Mouse (Mus musculus) heart, postnatal 4 days (tissue): ENCODE results near the gene Tdrd12. TPM values are rescaled to one million over a fixed set of nuclear protein-coding genes. Genes with fewer than 3 reads are reported as not detected.
"Not testable (repeated sequence)": the region's sequence is repeated elsewhere in the genome, so short reads cannot be mapped to it uniquely, and the experiment has no call there.

Source experiments
- DNase-seq: peaks from one replicate; pipeline ENCODE4 v3.0.0; 2021
- total RNA-seq, 2 experiments: library from RNA; stranded (reverse); gene quantifications; 2 replicates each; pipeline ENCODE4 v1.2.3; 2021

The Tdrd12 gene
- total RNA-seq, 2 experiments from 2014 or later = 1.0 to 1.3 TPM

DNA sequence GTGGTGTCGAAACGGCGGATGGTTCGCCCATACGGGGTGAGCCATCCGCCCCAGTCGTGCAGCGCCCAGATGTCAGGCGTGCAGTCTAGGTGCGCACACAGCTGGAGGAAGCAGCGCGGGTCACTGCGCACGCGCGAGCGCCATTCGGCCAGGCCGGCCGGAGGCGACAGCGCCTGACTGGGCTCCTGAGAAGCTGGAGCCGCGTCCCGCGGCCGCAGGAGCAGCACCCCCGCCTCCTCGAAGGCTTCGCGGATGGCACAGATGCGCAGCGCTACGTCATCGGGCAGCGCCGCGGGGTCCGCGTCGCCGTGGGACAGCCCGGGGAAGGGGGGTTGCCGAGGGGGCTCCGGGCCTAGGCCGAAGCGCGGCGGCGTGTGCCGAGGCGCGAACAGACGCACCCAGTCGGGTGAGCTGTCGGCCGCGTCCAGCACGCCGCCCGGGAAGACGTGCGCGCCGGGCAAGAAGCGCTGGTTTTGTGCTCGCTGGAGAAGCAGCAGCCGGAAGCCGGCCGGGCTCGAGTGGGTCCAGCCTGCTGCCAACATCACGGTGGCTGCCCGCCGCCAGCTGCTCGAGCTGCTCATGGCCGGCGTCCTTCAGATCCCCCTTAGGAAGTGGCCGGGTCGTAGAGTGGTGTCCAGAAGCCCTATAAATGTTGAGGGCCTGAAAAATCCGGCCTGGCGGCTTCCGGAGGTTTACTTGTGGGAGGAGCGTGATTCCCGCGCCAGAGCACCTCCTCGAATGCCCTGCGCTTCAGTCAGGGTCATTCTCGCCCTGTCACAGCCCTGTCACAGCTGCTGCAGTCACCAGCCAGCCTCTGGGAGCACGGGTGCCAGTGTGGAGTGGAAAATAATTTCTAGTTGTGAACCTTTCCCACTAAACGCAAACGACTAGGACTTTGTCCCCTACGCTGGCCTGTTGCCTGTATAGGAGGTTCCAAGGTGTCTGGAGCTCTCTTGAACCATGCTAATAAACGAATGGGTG is 18.0 kb upstream of the Tdrd12 start:
- peak; percentile 91 for DNase-seq

DNA sequence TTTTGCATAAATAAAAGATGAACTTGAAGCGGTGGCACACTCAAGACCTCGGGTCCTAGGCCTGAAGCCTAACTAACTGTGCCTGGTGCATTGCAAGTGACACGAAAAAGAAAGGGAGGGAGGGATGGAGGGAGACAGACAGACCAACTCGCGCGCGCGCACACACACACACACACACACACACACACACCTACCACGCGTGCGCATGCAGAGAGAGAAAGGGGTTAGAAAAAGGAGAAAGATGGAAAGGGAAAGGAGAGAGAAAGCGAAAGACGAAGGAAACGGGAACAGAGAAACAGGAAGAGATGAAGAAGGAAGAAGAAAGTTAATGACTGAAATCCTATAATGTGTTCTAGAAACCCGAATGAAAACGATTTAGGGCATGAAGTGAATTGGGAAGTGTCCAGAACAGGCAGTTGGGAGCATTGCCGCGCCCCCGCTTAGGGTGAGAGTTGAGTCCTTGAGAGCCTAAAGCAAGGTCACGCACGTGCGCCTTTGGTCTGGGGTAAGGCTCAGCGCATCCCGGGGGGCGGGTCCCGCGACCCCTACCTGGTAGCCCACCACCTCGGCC is 17.1 kb upstream of the Tdrd12 start:
- peak; percentile 31 for DNase-seq

DNA sequence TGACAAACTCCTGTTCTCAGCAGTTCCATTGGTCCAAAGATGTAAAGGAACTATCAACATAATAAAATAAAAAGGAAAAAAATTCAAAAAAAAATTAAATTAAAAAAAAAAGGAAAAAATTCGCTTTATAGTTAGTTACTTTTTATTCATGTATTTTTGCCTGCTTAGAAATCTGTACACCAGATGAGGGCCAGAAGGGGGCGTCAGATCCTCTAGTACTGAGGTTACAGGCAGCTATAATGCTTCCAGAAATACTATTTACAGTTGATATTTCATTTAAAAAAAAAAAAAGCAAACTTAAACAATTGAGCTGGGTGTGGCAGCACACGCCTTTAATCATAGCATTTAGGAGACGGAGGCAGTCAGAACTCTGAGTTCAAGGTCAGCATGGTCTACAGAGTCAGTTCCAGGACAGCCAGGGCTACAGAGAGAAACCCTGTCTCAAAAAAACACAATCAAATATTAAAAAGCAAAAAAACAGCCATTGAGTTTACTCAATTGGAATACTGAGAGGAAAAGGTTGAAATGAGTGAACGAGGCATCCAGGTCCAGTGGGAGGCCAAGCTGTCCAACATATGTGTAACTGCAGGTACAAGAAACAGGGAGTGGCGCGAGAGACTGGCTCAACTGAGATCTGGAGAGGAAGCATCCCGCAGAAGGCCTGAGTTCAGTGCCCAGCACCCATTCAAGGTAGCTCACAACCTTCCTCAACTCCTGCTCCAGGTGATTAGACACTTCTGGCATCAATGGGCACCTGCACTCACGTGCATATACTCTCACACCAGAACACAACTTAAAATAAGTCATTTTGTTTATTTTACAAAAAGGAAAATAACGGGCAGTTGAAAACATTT is 16.4 kb upstream of the Tdrd12 start:
- DNase-seq = peak; percentile 32

DNA sequence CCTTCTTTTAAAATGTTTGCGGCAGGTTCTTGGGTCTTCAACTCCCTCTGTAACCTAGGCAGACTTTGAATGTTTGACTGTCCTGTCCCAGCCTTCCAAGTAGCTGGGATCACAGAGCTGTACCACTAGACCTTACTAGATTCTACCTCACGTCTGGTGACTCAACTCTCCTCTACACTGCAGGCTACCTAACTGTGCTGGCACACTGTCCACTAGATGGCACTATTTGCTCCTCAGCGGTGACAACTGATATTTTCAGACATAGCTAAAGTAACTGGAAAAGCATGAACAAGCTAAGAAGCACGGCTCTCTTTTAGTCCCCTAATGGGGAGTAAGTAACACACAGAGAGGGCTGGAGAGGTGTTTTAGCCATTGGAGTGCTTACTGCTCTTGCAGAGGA is 8.3 kb upstream of the Tdrd12 start:
- DNase-seq = peak; percentile 68

DNA sequence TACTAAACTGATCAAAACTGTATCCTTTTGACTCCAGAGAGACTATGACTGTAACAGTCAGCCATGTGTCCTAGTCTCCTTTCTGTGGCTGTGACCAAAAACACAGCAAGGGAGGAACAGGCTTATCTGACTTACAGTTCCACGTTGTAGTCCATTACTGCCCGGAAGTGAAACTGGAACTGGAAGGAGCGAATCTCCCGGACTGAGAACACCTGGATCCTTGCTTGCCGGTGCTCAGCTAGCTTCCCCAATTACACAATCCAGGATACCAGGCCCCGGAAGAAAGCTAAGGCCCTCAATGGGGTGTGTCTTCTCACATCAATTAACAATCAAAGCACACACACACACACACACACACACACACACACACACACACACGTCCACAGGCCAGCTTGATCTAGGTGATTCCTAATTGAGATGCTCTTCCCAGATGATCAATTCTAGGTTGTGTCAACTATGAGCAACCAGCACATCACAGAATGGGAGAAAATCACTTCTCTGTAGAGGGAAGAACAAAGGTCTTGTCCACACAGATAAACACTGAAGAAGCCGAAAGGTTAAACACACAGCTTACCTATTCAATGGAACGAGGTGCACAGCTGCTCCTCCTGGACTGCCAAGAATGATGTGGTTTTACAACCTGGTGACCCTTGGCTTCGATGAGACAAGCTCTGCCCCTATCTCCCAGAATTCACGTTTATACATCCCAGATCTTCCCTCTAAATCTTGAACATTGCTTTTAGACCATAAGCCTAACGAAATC is 1.6 kb downstream of the Tdrd12 start:
- DNase-seq = no peak

DNA sequence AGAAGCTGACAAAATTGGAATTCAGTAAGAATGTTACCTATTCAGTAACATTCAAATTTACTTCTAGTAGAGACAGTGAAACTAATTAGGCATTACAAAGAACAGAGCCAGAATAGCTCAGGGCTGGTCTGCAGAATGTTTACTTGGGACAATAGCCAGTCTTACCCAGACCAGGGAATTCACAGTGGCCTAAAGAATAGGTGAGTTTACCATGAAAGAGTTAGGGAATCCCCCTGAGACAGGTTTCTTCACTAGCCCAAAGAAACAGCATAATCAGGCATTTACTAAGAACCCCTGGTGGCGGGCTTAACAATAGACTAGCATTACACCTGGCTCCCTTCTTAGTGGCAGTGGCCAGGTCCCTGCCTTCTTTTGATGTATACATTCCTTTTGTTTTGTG is 7.0 kb downstream of the Tdrd12 start:
- DNase-seq = not testable (repeated sequence)

DNA sequence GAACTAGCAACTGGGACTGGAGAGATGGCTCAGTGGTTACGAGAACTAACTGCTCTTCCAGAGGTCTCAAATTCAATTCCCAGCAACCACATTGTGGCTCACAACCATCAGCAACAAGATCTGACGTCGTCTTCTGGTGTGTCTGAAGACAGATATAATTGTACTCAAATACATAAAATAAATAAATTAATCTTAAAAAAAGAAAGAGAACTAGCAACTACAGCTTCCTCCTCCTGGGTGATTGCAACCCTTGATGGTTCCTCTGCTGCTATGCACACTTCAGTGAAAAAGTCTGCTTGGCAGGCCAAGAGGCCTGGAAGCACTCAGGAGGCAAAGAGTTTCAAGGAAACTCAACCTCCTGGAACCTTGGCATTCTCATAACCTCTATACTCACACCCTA is 7.5 kb downstream of the Tdrd12 start:
- no peak for DNase-seq

DNA sequence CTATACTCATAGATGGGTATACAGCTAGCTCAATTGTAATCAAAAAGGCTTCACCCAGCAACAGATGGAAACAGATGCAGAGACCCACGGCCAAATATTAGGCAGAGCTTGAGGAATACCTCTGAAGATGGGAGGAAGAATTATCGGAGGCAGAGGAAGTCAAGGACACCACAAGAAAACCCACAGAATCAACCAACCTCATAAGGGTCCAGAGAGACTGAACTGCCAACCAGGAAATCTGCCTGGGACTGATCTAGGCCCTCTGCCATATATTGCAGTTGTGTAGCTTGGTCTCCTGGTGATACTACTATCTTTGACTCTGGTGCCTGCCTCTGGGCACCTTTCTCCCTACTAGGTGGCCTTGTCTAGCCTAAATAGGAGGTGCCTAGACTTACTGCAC is 10.8 kb downstream of the Tdrd12 start:
- DNase-seq = no peak

DNA sequence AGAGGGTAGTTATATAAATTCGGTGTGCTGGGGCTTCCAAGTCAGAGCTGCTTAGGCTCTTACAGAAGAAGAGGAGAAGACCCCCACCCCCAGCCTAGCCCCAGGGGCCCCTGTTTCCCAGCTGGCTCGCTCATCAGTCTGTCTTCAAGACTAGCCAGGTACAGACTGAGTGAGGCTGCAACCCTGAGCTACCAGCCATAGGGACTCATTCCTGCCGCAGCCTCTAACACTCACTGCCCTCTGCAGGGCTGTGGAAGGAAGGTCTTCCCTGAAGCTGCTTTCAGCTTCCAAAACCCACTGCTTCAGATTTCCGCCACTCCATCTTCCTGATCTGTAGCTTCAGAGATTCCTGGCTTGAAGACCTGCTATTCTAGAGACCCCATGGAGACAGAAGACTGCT is 35.5 kb downstream of the Tdrd12 start:
- DNase-seq = peak; percentile 33

DNA sequence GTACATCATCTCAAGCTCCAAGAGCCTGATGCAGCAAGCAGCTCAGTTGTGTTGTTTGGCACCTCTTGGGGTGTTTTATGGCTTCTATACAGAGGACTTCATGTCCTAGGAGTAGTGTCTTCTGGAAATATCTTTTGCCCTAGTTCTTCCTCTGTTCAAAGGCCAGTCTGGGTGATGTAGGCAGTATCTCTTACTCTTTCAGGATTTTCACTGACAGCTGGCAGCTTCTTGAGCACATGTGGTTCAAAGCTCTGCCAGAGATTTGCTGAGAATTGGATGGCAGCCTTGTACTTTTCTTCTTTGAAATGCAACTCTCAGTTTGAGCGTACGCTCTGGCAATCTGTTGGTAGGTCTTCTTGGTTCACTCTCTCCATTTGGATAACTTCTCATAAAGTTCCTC is 40.0 kb downstream of the Tdrd12 start:
- no peak for DNase-seq

DNA sequence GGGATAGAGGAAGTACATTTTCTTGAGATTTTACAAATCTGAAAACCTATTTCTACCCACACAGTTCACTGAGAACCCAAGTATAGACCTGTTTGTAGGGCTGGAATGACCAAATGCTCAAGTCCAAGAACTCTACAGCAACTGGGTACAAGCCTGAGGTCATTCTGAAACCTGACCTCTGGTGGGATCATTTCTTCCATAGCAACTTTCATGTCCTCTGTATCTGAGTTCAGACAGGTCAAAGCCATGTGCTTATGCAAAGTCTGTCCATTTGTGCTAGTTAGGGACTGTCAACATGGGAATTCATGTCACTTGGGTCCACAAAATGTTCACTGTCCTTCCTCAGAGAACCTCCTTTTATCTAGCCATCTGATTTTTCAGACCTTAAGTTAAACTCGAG is 46.5 kb downstream of the Tdrd12 start:
- DNase-seq = no peak

DNA sequence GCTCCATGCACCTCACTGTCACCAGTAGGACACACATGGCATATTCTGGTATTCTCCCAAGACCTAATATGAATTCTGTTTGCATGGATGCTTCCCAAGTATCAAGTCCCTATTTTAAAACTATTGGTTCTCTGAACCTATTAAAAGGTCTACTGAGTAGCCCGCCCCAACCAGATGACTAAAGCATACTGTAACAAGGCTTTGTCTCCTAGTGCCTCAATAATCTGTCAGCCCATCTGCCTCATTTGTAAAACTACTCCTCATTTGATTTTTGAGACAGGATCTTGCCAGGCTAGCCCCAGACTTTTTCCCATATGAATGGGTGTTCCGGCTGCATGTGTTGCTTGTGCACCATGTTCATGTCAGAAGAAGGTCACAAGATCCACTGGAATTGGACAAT is 47.4 kb downstream of the Tdrd12 start:
- DNase-seq = no peak

DNA sequence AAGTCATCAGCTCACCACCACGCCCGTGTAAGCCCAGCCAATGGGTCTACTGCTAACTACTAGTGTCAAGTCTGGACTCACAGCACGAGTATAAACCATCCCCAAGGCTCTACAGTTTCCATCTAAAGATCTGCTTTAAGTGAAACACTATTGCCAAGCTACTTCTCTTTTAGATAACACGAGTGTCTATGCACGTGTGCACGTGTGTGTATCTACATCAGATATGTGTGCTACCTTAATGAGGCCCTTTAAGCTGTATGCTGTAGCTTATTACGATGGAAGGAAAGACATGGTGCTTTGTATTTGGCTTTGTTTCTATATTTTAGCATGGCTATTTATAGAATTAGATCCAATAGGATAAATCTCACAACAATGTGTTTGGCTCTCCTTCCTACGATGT is 51.0 kb downstream of the Tdrd12 start:
- DNase-seq = no peak

DNA sequence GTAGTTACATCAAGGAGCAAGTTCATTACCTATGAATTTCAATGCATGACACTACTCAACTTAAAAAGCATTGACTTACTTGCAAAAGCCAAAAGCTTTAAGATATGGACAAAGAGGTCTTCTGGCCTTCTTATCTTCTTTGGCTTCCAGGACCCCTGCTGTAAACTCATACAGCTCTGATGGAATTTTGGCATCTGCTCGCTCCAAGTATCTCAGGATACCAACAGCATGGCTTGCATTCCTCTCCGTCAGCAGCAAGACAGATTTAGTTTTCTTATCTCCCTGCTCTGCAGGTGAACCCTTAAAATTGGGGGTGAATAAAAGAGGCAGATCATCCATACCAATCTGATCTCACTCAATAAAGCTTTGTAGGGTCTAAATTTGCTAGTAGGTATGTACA is 52.4 kb downstream of the Tdrd12 start:
- peak; percentile 14 for DNase-seq

DNA sequence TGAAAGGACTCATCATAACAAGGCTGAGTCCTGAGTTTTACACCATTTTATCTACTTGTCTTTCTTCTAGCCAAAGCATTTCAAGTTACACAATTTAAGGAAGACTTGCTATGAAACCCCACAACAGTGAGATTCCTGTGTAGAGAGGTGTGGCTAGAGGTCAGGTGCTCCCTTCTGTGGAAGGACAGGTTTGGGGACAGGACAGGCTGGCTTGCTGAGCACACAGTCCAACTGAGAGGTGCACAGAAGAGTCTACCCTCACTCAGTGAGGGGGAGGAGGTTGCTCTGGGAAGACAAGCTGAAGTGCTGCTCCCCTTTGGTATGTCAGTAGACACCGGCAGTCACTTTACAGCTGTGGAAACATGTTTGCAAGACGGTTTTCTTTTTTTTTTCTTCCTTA is 61.1 kb downstream of the Tdrd12 start:
- no peak for DNase-seq

DNA sequence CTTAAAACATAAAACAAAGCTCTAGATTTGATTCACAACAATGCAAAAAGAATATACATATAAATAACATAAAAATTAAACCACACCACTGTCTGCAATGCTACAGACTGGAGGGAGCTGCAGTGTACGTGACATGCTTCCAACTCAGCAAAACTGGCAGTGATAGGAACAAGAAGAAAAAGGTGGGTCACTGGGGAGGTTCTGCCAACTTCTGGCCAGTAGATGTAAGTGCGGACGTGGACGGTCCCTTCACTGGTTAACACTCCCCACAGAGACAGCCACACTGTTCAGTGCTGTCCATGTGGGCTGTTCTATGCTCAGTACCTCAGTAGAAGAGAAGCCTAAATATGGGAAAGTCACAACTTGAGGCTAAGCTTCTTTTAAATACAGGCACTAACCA is 66.8 kb downstream of the Tdrd12 start:
- no peak for DNase-seq

DNA sequence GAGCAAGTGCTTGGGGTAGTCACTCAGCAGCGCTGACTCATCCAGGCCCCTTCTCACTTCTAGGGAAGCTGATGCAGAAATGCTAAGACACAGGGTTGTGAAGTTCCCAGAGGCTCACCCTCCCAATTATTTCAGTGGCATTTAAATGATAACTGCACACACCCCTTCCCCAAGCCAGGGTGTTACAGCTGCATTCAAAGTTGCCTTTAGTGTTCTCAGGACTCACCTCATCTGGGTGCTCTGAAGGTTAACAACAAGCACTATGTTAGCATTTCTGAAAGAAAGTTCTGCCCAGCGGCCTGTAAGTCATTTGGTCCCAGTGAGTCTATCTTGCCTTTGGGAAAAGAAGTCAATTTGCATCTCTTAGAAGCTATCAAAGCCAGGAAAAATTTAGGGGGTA is 69.7 kb downstream of the Tdrd12 start:
- DNase-seq = no peak

DNA sequence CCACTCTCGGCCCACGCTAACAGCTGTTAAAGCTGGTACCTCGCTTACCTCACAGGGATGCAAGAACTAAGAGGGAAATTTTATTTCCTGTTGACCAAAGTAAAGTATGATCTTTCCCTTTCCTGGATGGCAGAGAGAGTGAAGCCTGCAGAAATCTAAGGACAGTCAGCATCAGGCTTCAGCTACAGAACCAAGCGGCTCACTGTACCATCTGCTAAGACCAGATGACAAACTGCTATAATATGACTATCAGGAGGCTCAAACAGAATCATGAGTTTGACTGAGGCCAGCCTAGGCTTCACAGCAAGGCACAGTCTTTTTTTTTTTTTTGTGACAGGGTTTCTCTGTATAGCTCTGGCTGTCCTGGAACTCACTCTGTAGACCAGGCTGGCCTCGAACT is 72.5 kb downstream of the Tdrd12 start:
- DNase-seq = no peak

DNA sequence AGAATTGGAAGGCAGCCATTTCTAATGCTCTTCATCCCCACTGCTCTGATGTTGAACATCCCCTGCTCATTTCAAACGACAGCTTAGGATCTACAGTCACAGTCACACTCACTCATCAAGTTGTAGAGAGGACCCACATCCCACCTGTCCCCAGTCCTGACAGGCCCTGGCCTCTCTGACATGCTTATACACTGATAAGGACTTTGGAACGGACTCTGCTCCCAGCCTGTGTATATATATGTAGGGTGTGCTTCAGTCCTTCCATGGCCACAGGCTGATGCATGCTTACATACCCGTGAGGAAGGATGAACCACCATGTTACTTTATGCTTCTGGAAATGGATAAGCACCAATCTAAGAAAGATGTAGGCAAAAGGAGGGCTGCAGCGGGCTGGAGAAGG is 76.6 kb downstream of the Tdrd12 start:
- no peak for DNase-seq

DNA sequence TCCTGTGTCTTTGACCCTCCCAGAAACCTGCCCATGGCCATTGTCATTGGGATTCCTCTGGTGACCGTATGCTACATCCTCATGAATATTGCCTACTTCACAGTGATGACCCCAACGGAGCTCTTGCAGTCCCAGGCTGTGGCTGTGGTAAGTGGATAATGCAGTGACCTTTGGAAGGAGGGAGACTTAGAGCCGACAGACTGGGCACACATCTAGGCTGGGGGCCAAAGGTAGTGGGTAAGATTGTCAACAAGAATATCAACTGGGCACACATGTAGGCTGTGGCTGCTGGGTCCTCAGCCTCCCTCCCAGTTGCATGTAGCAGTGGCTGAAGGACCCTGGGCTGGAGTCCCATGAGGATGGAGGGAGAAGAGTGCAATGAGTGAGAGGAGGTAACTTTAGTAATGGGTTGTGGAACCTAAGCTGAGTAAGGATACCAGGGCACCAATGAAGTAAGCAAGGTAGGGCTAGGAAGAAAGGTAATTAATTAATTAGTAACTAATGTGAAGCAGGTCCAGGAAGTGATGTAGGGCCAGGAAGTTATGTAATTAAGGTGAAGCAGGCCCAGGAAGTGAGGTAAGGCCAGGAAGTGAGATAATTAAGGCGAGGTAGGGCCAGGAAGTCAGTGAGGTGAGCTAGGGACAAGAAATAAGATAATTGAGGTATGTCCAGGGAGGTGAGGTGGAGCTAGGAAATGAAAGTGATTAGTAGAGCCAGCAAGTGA is 81.3 kb downstream of the Tdrd12 start:
- DNase-seq = no peak

DNA sequence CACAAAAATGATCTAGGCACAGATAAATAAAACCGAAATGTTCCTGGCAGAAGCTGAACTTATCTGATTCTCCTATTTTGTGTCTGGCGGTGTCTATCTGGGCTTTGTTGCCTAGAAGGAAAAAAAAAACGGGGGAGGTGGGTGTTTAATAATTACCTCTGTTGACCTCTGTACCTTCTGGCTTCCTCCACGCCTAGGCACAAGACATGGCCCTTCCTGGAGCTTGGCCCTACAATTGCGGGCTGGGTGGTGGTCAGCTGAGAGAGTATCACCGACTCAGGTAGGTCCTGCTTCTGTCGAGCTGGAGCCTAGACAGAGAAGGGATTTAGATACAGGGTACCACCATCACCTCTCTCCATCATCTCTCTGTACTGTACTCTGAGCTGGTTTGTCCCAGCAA is 88.7 kb downstream of the Tdrd12 start:
- DNase-seq = no peak
